Mouse (Mus musculus): ENCODE results near the gene Panx1. TPM values are rescaled to one million over a fixed set of nuclear protein-coding genes. Genes with fewer than 3 reads are reported as not detected.

The Panx1 gene
- polyA plus RNA-seq, 1 experiment from 2014 or later, result 113 TPM

DNA sequence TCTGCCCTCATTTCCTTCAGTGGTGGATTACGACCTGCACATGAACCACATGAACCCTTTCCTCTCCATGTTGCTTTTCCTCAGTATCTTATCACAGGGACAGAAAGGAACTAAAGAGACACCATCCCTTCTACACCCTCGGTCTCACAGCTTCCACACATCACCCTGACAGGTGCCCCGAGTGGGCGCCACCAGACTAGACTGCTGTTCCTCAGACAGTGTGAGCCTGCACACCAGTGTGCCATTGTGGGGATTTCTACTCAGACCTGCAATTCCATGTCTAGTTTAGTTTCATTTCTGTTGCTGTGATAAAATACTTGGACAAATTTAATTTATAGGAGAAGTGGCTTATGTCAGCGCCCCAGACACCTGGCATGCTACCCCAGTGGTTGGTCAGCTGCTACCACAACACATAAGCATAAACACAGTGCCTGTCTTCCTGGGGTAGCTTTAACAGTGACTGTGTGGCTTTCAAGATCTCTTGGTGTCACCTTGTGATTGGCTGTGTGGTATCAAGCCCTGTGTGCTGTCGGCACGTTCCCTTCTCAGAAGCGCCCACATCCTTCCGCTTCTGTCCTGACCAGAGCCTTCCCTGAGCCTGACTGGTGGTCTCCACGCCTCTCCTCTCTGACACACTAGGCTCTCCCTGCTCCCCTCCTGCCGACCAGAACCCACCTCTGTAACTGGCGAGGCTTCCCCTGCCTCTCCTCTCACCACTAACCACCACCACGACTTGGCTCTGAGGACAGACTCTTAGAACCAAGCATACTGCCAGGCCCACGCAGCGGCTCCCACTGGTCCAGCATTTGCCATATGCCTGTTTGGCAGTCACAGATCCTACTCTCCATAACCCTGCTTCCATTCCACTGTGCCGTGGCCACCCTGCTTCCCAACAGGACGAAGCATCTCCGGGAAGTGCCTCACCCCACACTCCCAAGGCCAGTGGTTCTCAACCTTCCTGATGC is 27.2 kb downstream of the Panx1 start:
- no peak overlapping the region for H3K4me2 ChIP-seq (replicated peaks; ENCODE audit: low read depth, low read length)
- no peaks in the 10 kb centered on the region; the same call in 1 of the 2 replicates for H3K36me3 ChIP-seq (ENCODE audit: control insufficient read depth, insufficient read depth, low read length)

DNA sequence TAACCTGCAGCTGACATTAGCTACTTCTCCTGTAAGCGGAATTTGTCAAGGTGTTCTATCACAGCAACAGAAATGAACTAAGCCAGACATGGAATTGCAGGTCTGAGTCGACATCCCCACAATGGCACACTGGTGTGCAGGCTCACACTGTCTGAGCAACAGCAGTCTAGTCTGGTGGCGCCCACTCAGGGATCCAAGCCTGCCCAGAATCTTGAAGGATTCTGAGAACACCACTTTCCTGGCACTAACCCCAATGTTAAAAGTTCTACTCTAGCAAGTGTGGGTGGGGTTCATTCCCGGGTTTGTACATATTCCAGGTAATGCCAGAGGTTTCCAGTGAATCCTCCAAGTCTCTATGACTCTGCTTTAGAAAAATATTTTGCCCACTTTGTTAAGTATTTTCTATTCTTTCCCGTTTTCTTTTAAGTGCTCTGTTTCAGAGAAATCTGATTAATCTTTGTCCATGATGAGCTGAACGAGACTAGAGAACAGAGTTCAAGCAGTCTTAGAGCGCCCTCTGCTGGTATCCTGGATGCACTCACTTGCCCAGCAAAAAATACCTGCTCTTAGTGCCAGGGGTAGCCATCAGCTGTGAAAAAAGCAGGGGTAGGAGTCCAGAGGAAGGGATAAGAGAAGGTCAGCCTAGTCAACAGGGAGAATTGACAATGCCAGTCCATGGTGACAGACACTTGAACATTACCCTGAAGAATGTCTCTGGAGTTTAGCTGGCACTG is 29.9 kb downstream of the Panx1 start:
- no peak overlapping the region for H3K27ac ChIP-seq (ENCODE audit: low read depth, low read length)
- H3K4me3 ChIP-seq (ENCODE audit: low read depth, low read length), result no peak overlapping the region
- ATAC-seq (ENCODE audit: low FRiP score), result peak; percentile 63
- H3K36me3 ChIP-seq (ENCODE audit: control insufficient read depth, insufficient read depth, low read length), result no peaks in the 10 kb centered on the region; the same call in 1 of the 2 replicates
- no peaks in the 10 kb centered on the region for H3K9me3 ChIP-seq (ENCODE audit: control insufficient read depth, low read length)
- H3K9ac ChIP-seq (ENCODE audit: low read depth, low read length), result no peak overlapping the region
- no peaks in the 10 kb centered on the region for H3K4me1 ChIP-seq (replicated peaks; ENCODE audit: control insufficient read depth, insufficient read depth, low read length)
- peak; percentile 89 for DNase-seq (ENCODE audit: low spot score)
- WGBS, result 58% methylated on average over 7 of the region's 7 CpGs
- H3K27me3 ChIP-seq (ENCODE audit: control insufficient read depth, insufficient read depth, low read length), result no peaks in the 10 kb centered on the region
- H3K4me2 ChIP-seq (replicated peaks; ENCODE audit: low read depth, low read length), result no peak overlapping the region

More for the DNA sequence above, 27.2 kb downstream of the Panx1 start:
- no peaks in the 10 kb centered on the region for H3K4me1 ChIP-seq (replicated peaks; ENCODE audit: control insufficient read depth, insufficient read depth, low read length)
- H3K27ac ChIP-seq (ENCODE audit: low read depth, low read length), result no peak overlapping the region
- DNase-seq (ENCODE audit: low spot score) (no peak), ATAC-seq (ENCODE audit: low FRiP score) (no peak)
- H3K27me3 ChIP-seq (ENCODE audit: control insufficient read depth, insufficient read depth, low read length), result no peaks in the 10 kb centered on the region
- no peak overlapping the region for H3K4me3 ChIP-seq (ENCODE audit: low read depth, low read length)
- 93% methylated on average over 18 of the region's 18 CpGs for WGBS
- H3K9me3 ChIP-seq (ENCODE audit: control insufficient read depth, low read length), result no peaks in the 10 kb centered on the region
- no peak overlapping the region for H3K9ac ChIP-seq (ENCODE audit: low read depth, low read length)

DNA sequence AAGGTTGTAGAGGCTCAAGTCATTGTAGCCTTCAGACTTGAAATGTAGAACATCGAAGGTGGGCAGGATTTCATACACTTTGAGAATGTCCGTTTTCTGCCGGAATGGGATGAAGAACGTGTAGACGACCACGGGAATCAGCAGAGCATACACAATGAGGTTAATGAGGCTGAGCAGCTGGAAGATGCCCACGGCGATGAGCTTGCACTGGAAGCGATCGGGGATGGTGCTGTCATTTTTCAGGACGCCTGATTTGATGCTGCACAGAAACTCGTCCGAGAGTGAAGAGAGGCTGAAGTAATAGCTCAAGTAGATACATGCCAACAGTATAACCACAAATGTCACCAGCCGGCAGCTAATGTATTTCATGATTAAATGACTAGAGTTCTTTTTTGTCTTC is 37.7 kb downstream of the Panx1 start:
- peaks cover 3% of the 10 kb centered on the region for H3K4me1 ChIP-seq (replicated peaks; ENCODE audit: control insufficient read depth, insufficient read depth, low read length)
- no peak overlapping the region for H3K27ac ChIP-seq (ENCODE audit: low read depth, low read length)
- DNase-seq (ENCODE audit: low spot score), result no peak
- H3K9ac ChIP-seq (ENCODE audit: low read depth, low read length), result no peak overlapping the region
- H3K4me3 ChIP-seq (ENCODE audit: low read depth, low read length), result no peak overlapping the region
- H3K27me3 ChIP-seq (ENCODE audit: control insufficient read depth, insufficient read depth, low read length), result no peaks in the 10 kb centered on the region
- 0 out of 2 replicates have a peak, but pooled peaks cover 3% of the 10 kb centered on the region for H3K36me3 ChIP-seq (ENCODE audit: control insufficient read depth, insufficient read depth, low read length)
- H3K4me2 ChIP-seq (replicated peaks; ENCODE audit: low read depth, low read length), result no peak overlapping the region
- H3K9me3 ChIP-seq (ENCODE audit: control insufficient read depth, low read length), result no peaks in the 10 kb centered on the region
- no peak for ATAC-seq (ENCODE audit: low FRiP score)
- 83% methylated on average over 14 of the region's 14 CpGs for WGBS

DNA sequence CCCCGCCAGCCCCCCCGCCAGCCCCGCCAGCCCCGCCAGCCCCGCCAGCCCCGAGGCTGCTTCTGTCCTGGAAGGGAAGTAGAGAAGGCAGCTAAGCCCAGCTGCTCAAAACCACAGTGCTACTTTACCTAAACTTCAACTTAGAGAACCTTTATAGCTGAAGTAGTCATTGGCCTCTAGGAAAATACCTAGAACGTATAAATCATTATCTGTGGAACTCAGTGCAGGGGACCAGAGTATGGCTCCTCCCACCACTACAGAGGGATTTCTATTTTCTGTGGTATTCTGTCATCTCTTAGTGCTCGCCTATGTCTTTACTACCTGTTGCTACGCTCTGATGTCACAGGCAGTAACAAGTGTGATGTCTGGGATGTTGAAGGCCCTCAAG is 41.0 kb downstream of the Panx1 start:
- Histone ChIP-seq H3K27ac (ENCODE audit: low read depth, low read length) (no peak overlapping the region), H3K9me3 (ENCODE audit: control insufficient read depth, low read length) (no peaks in the 10 kb centered on the region), H3K4me1 (replicated peaks; ENCODE audit: control insufficient read depth, insufficient read depth, low read length) (peaks cover 3% of the 10 kb centered on the region), H3K27me3 (ENCODE audit: control insufficient read depth, insufficient read depth, low read length) (no peaks in the 10 kb centered on the region), H3K4me2 (replicated peaks; ENCODE audit: low read depth, low read length) (no peak overlapping the region), H3K4me3 (ENCODE audit: low read depth, low read length) (no peak overlapping the region), H3K9ac (ENCODE audit: low read depth, low read length) (no peak overlapping the region), H3K36me3 (ENCODE audit: control insufficient read depth, insufficient read depth, low read length) (no peaks in the 10 kb centered on the region)
- WGBS, result 44% methylated on average over 9 of the region's 9 CpGs
- ATAC-seq (ENCODE audit: low FRiP score) (no peak), DNase-seq (ENCODE audit: low spot score) (no peak)

DNA sequence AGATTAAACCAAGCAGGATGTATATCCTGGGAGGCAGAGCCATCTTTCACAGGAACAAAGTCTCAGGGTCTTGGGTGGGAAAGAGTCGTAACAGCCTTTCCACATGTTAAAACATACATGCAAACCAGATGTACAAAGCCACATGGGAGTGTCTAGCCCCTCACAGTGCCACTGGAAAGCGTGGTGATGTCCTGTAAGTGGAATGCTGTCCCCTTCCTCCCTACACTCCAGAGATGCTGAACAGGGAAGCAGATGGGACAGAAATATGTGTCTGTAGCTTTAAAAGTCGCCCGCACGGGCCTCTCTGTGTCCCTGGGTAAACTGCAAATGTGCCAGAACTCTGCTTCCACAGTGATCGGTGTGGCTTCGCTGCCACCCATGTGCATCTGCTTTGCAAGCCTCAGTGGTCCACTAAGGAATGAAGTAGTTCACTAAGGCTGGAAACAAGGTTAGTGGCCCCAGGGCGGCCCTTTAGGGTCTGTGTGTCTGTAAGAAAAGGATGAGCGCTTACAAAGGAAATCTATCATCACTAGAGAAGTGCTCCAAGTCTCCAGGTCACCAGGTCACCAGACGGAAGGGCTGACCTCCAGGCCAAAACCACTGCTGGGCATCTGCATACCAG is 41.5 kb downstream of the Panx1 start:
- WGBS, result 21% methylated on average over 10 of the region's 10 CpGs
- no peaks in the 10 kb centered on the region for H3K36me3 ChIP-seq (ENCODE audit: control insufficient read depth, insufficient read depth, low read length)
- H3K9me3 ChIP-seq (ENCODE audit: control insufficient read depth, low read length), result no peaks in the 10 kb centered on the region
- no peak overlapping the region for H3K9ac ChIP-seq (ENCODE audit: low read depth, low read length)
- no peaks in the 10 kb centered on the region for H3K27me3 ChIP-seq (ENCODE audit: control insufficient read depth, insufficient read depth, low read length)
- no peak for ATAC-seq (ENCODE audit: low FRiP score)
- H3K4me1 ChIP-seq (replicated peaks; ENCODE audit: control insufficient read depth, insufficient read depth, low read length), result peaks cover 3% of the 10 kb centered on the region
- H3K4me3 ChIP-seq (ENCODE audit: low read depth, low read length), result no peak overlapping the region
- peak; percentile 25 for DNase-seq (ENCODE audit: low spot score)
- H3K27ac ChIP-seq (ENCODE audit: low read depth, low read length), result no peak overlapping the region
- no peak overlapping the region for H3K4me2 ChIP-seq (replicated peaks; ENCODE audit: low read depth, low read length)

DNA sequence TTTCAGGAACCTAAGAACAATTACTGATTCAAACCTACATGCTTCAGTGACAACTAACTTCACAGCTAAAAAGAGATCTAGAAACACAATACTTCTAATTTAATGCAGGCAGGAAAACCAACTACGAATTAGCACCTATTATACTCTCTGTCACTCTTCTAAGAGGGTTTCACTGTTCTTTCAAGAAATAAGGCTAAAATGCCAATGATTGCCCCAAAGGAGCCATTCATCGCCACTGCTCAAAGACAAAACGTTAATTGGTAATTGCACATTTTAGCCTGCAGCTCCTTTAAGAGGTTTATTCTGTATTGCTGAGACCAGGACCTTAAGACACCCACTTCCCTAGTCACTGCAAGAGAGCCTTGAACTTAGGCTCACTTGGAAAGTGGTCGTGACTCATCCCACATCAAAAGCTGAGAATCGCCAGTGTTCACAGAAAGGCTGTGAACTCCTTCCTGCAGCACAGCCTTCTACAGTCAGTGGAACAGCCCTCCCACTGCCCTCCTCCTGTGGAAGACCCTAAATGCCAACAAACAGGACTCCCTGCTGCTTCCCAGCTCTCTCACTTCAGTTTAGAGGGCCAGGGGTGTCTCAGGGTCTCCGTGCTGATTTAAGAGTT is 42.2 kb downstream of the Panx1 start:
- DNase-seq (ENCODE audit: low spot score) (peak; percentile 11), ATAC-seq (ENCODE audit: low FRiP score) (no peak)
- no peak overlapping the region for H3K9ac ChIP-seq (ENCODE audit: low read depth, low read length)
- H3K27me3 ChIP-seq (ENCODE audit: control insufficient read depth, insufficient read depth, low read length), result no peaks in the 10 kb centered on the region
- no peak overlapping the region for H3K4me3 ChIP-seq (ENCODE audit: low read depth, low read length)
- H3K9me3 ChIP-seq (ENCODE audit: control insufficient read depth, low read length), result no peaks in the 10 kb centered on the region
- peaks cover 3% of the 10 kb centered on the region for H3K4me1 ChIP-seq (replicated peaks; ENCODE audit: control insufficient read depth, insufficient read depth, low read length)
- H3K36me3 ChIP-seq (ENCODE audit: control insufficient read depth, insufficient read depth, low read length), result no peaks in the 10 kb centered on the region
- H3K4me2 ChIP-seq (replicated peaks; ENCODE audit: low read depth, low read length), result no peak overlapping the region
- no peak overlapping the region for H3K27ac ChIP-seq (ENCODE audit: low read depth, low read length)
- WGBS, result 30% methylated on average over 6 of the region's 6 CpGs

DNA sequence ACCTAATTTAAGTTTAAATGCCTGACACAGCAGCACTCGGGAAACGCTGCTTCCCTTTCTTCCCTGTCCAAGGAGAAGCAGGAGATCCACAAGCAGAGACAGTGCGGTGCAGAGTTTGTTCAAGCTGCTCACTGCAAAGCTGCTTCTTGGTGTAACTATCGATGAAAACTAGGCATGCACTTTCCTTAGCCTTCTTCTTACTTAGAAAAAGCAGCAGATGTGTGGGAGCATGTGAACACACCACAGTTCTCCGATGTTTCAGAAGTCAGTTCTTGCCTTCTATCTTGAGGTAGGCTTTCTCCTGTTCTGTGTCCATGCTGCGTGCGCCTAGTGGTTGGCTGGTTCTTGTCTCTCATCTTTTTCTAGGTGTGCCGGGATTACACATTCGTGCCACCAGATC is 46.5 kb downstream of the Panx1 start:
- Histone ChIP-seq H3K4me3 (ENCODE audit: low read depth, low read length) (no peak overlapping the region), H3K9me3 (ENCODE audit: control insufficient read depth, low read length) (no peaks in the 10 kb centered on the region), H3K36me3 (ENCODE audit: control insufficient read depth, insufficient read depth, low read length) (no peaks in the 10 kb centered on the region), H3K4me2 (replicated peaks; ENCODE audit: low read depth, low read length) (no peak overlapping the region), H3K27ac (ENCODE audit: low read depth, low read length) (no peak overlapping the region), H3K4me1 (replicated peaks; ENCODE audit: control insufficient read depth, insufficient read depth, low read length) (peaks cover 3% of the 10 kb centered on the region), H3K27me3 (ENCODE audit: control insufficient read depth, insufficient read depth, low read length) (no peaks in the 10 kb centered on the region), H3K9ac (ENCODE audit: low read depth, low read length) (no peak overlapping the region)
- WGBS, result 87% methylated on average over 9 of the region's 9 CpGs
- ATAC-seq (ENCODE audit: low FRiP score) (no peak), DNase-seq (ENCODE audit: low spot score) (no peak)

DNA sequence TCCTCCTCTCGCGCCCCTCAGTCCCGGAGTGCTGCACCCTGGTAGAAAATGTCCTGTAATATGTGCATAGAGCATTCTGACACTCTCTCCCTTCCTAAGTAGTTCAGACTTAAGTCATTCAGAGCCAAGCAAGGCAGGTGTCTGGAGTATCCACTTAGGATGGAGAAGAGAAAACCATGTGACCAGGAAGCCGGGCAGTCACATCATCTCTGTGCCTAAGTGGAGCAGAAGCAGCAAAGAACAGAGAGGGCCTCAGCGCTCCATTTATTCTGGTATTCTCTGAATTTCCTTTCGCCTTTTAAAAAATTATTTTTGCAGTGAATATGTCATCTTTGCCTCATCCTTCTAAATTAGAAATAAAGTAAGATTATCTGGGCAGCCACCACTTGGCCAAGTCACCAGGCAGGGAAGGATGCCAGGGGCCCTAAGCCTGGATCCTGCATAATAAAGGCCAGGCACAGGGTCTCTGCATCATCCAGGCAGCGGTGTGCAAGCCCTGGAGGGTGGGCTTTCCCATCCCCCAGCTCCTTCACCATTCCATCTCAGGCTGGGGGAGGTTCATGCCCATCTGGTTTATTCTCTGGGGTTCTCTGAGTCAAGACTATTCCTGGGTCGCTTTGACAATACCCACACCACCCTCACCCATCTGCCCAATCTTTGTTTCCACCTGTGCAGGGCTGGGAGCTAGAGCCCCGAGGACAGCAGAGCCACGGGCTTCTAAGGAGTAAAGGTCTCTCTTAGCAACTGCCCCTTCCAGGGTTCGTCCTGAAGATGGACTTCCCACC is 47.8 kb downstream of the Panx1 start:
- no peaks in the 10 kb centered on the region for H3K4me1 ChIP-seq (replicated peaks; ENCODE audit: control insufficient read depth, insufficient read depth, low read length)
- 79% methylated on average over 11 of the region's 11 CpGs for WGBS
- no peak overlapping the region for H3K4me2 ChIP-seq (replicated peaks; ENCODE audit: low read depth, low read length)
- H3K27me3 ChIP-seq (ENCODE audit: control insufficient read depth, insufficient read depth, low read length), result no peaks in the 10 kb centered on the region
- no peaks in the 10 kb centered on the region for H3K9me3 ChIP-seq (ENCODE audit: control insufficient read depth, low read length)
- ATAC-seq (ENCODE audit: low FRiP score), result 0 out of 2 replicates have a peak, but pooled peaks have one; percentile 31
- no peak for DNase-seq (ENCODE audit: low spot score)
- H3K36me3 ChIP-seq (ENCODE audit: control insufficient read depth, insufficient read depth, low read length), result no peaks in the 10 kb centered on the region
- H3K27ac ChIP-seq (ENCODE audit: low read depth, low read length), result no peak overlapping the region
- H3K4me3 ChIP-seq (ENCODE audit: low read depth, low read length), result no peak overlapping the region
- H3K9ac ChIP-seq (ENCODE audit: low read depth, low read length), result no peak overlapping the region
